Mouse (Mus musculus): ENCODE measurements around the gene Khdc1a. TPM values are rescaled to one million over a fixed set of nuclear protein-coding genes. Genes with fewer than 3 reads are reported as not detected.
"Not testable (repeated sequence)": the region's sequence is repeated elsewhere in the genome, so short reads cannot be mapped to it uniquely, and the experiment has no call there.

Khdc1a gene
- polyA plus RNA-seq, 1 experiment from 2014 or later, result not detected

DNA sequence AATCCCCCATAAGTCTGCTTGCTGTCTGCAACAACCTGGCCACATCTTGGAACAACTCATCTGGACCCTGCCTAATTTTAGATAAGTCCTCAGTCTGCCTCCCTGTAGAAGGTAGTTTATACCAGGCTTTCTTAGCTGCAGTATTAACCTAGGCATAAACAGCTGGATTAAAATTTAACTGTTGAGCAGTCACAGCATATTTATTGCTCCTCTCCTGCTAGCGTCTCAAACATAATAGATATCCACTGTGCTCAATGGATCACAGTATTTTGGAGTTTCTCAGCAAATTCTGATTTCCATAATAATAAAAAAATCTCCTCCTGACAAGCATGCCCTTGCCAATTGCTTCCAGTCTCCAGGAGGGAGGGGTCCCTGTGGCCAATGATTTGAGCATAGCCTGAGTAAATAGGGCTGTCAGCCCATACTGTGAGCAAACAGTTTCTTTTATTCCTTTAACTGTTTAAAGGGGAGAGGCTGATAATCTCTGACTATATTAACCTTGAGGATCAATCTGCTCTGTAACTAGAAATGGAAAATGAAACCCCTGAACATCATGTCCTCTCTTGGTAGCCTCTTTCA is 25.4 kb upstream of the Khdc1a start:
- Histone ChIP-seq H3K4me2 (no peak overlapping the region), H3K4me3 (no peak overlapping the region), H3K9me3 (replicated peaks) (0 out of 2 replicates have a peak, but pooled peaks cover 10% of the 10 kb centered on the region), H3K36me3 (no peaks in the 10 kb centered on the region), H3K27me3 (replicated peaks) (no peaks in the 10 kb centered on the region), H3K9ac (no peak overlapping the region), H3K4me1 (replicated peaks) (no peaks in the 10 kb centered on the region), H3K27ac (ENCODE audit: poor library complexity, severe bottlenecking) (no peak overlapping the region)
- no peak for ATAC-seq (ENCODE audit: insufficient number of reproducible peaks, low FRiP score)
- 80% methylated on average over 1 of the region's 1 CpGs for WGBS

DNA sequence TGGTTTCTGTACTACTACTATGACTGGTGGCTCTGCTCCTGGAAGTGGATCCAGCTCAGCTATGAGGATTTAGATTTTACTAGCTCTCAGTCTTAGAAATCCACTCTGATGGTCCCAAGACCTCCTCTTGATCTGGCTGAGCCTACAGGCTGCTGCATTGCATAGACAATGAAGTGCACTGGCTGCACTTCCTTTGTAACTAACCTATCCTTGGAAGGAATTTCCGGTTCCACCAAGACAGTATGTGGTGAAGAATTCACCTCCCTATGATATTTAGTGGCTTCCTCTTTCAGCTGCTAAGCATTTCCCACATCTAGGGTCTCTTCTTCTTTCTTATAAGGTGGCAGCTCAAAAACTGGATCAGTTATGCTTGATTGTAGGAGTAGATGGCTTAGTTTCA is 24.8 kb upstream of the Khdc1a start:
- 68% methylated on average over 1 of the region's 1 CpGs for WGBS
- ATAC-seq (ENCODE audit: insufficient number of reproducible peaks, low FRiP score), result no peak
- Histone ChIP-seq H3K27ac (ENCODE audit: poor library complexity, severe bottlenecking) (no peak overlapping the region), H3K27me3 (replicated peaks) (no peaks in the 10 kb centered on the region), H3K9ac (no peak overlapping the region), H3K4me1 (replicated peaks) (no peaks in the 10 kb centered on the region), H3K9me3 (replicated peaks) (0 out of 2 replicates have a peak, but pooled peaks cover 10% of the 10 kb centered on the region), H3K36me3 (no peaks in the 10 kb centered on the region), H3K4me2 (no peak overlapping the region), H3K4me3 (no peak overlapping the region)

DNA sequence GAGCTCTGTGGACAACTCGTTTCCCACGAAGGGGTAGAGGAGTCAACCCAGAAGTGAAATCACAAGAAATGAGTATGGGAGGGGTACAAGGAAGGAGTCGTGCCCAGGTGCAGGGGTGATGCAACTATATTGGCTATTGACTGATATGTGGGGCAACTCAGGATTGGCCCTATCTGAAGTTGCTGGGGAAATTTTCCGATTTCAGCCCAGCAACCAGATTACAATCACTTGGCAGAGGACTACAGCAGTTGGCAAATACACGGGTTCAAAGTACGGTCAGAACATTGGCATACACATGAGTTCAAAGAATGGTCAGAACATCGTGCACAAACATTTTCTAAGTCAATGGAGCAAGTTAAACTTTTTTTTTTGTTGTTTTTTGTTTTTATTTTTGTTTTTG is 22.7 kb upstream of the Khdc1a start:
- Histone ChIP-seq H3K4me3 (no peak overlapping the region), H3K4me1 (replicated peaks) (no peaks in the 10 kb centered on the region), H3K27ac (ENCODE audit: poor library complexity, severe bottlenecking) (no peak overlapping the region), H3K36me3 (no peaks in the 10 kb centered on the region), H3K9ac (no peak overlapping the region), H3K9me3 (replicated peaks) (0 out of 2 replicates have a peak, but pooled peaks cover 10% of the 10 kb centered on the region), H3K27me3 (replicated peaks) (no peaks in the 10 kb centered on the region), H3K4me2 (no peak overlapping the region)
- 85% methylated on average over 7 of the region's 7 CpGs for WGBS
- no peak for ATAC-seq (ENCODE audit: insufficient number of reproducible peaks, low FRiP score)

DNA sequence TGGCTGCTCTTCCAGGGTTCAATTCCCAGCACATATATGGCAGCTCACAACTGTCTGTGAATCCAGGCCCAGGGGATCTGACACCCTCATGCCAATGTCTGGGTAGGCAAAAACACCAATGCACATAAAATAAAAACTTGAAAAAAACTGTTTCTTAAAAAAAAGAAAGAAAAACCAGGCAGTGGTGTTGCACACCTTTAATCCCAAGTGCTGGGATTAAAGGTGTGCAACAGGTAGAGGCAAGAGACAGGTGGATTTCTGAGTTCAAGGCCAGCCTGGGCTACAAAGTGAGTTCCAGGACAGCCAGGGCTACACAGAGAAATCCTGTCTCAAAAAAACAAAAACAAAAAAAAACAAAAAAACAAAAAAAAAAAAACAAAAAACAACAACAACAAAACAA is 18.3 kb upstream of the Khdc1a start:
- not testable (repeated sequence) for H3K27me3 ChIP-seq (replicated peaks); ATAC-seq (ENCODE audit: insufficient number of reproducible peaks, low FRiP score)

DNA sequence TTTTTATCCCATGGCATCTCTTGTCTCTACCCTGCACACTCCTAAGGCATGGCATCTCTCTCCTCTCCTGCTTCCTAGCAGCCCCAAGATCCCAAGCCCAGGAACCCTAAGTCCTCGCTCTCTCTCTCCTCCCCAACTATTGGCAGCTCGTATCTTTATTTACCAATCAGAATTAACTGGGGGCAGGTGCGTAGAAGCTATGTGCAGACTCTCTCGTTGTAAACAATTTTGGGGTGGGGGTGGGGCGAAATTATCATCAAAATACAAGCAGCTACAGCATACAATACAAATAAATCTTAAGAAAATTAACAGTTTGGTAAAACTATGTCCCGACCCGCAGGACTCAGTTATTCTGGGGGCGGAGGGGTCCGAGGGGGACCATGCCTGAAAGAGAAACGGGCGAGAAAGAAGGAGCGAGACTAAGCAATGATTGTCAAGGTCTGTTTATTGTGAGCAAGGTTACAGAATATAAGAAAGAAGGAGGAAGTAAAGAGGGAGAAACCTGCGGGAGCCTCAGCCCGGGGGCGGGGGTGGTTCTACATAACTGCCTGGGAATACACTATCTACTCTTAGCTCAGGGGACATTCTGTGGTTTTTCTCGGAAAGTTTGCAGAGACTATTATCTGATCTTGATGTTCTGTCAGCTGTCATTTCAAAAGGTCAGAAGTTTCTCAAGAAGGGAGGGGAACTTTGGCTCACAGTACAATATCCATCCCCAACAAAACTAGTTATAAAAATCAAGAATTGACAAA is 16.0 kb upstream of the Khdc1a start:
- Histone ChIP-seq H3K36me3 (no peaks in the 10 kb centered on the region), H3K4me1 (replicated peaks) (no peaks in the 10 kb centered on the region), H3K9me3 (replicated peaks) (peaks cover 5% of the 10 kb centered on the region; the same call in 1 of the 2 replicates), H3K9ac (no peak overlapping the region), H3K27me3 (replicated peaks) (no peaks in the 10 kb centered on the region), H3K4me3 (no peak overlapping the region), H3K4me2 (no peak overlapping the region), H3K27ac (ENCODE audit: poor library complexity, severe bottlenecking) (no peak overlapping the region)
- 70% methylated on average over 16 of the region's 16 CpGs for WGBS
- no peak for ATAC-seq (ENCODE audit: insufficient number of reproducible peaks, low FRiP score)

More for the DNA sequence above, 18.3 kb upstream of the Khdc1a start:
- not testable (repeated sequence) for H3K36me3 ChIP-seq; H3K4me1 ChIP-seq (replicated peaks); H3K27ac ChIP-seq (ENCODE audit: poor library complexity, severe bottlenecking); H3K4me3 ChIP-seq; H3K9me3 ChIP-seq (replicated peaks); H3K9ac ChIP-seq; H3K4me2 ChIP-seq

DNA sequence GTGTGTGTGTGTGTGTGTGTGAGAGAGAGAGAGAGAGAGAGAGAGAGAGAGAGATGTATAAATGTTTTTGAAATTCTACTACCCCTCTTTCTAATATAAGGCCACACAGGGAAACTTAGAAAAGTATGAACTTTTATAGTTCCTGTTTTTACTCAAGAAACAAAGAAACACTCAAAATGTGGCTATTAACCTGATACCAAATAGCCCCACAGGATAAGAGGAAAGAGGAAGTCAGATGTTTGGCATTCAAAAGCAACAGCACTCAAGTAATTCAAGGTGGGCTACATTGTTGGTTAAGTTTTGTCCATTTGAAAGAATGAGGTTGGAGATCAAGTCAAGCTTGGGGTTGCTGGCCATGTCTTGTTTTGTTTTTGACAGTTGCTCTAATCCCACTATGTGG is 13.6 kb upstream of the Khdc1a start:
- Histone ChIP-seq H3K4me1 (replicated peaks) (no peaks in the 10 kb centered on the region), H3K36me3 (no peaks in the 10 kb centered on the region), H3K27me3 (replicated peaks) (no peaks in the 10 kb centered on the region), H3K4me2 (no peak overlapping the region), H3K9ac (no peak overlapping the region), H3K4me3 (no peak overlapping the region), H3K9me3 (replicated peaks) (peaks cover 5% of the 10 kb centered on the region; the same call in 1 of the 2 replicates), H3K27ac (ENCODE audit: poor library complexity, severe bottlenecking) (no peak overlapping the region)
- ATAC-seq (ENCODE audit: insufficient number of reproducible peaks, low FRiP score), result no peak

DNA sequence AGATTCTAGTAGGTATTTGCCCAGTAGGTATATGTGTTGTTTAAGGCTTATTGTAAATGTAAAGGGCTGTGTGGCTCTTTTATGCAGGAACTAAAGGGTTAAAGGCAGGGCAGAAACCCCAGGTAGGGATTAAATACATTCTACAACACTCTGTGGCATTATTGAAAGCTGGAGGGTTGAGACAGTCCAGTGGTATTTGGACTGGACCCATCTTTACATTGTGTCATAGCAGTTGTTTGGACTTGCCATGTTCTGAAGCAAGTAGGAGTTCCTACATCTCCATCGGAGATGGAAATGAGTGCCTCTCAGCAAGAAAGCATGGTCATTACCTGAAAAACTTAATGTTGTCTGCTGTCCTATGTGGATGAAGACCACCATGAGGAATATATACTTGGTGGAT is 8.7 kb upstream of the Khdc1a start:
- WGBS, result 91% methylated on average over 1 of the region's 1 CpGs
- ATAC-seq (ENCODE audit: insufficient number of reproducible peaks, low FRiP score), result no peak

DNA sequence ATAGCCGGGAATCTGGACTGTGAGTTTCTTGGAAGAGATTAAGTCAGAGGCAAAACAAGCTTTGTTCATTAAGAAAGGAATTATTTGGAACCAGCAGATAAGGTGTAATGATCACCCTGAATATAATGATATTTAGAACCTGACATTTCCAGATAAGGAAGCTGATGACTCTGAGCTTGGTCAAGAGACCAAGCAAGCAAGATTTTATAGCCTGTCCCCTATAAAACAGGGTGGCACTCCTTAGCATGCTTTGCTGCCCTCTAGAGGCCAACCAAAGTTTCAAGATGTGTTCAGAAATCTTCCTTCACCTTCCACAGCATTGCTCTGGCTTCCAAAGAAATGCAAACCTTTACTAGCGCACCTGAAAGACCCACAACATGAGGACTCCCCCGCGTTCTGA is 5.2 kb upstream of the Khdc1a start:
- Histone ChIP-seq H3K4me1 (replicated peaks) (no peaks in the 10 kb centered on the region), H3K27ac (ENCODE audit: poor library complexity, severe bottlenecking) (no peak overlapping the region), H3K27me3 (replicated peaks) (no peaks in the 10 kb centered on the region), H3K36me3 (no peaks in the 10 kb centered on the region), H3K4me3 (no peak overlapping the region), H3K9me3 (replicated peaks) (no peaks in the 10 kb centered on the region), H3K9ac (no peak overlapping the region), H3K4me2 (no peak overlapping the region)
- WGBS, result 57% methylated on average over 4 of the region's 4 CpGs
- ATAC-seq (ENCODE audit: insufficient number of reproducible peaks, low FRiP score), result no peak

More for the DNA sequence above, 8.7 kb upstream of the Khdc1a start:
- Histone ChIP-seq H3K4me3 (no peak overlapping the region), H3K27ac (ENCODE audit: poor library complexity, severe bottlenecking) (no peak overlapping the region), H3K4me1 (replicated peaks) (no peaks in the 10 kb centered on the region), H3K27me3 (replicated peaks) (no peaks in the 10 kb centered on the region), H3K36me3 (no peaks in the 10 kb centered on the region), H3K9me3 (replicated peaks) (peaks cover 5% of the 10 kb centered on the region; the same call in 1 of the 2 replicates), H3K4me2 (no peak overlapping the region), H3K9ac (no peak overlapping the region)

DNA sequence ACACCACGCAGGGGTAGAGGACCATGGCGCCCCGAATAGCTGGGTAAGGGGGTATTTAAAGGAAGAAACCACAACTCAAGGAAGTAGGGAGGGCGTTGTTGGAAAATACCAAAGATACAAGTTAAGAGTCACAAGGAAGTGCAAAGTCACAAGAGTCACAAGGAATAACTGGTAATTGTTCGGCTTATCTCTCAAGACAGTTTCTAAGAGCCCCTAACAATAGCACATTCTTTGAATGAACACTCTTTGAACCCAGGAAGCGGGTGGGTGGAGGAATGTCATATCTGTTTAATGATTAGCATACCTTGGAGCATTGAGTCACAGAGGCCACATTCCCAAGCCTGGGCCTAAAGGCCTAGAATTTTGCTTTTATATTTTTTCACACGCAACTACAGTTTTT is 4.7 kb upstream of the Khdc1a start:
- not testable (repeated sequence) for H3K27ac ChIP-seq (ENCODE audit: poor library complexity, severe bottlenecking); H3K9ac ChIP-seq; H3K4me3 ChIP-seq; ATAC-seq (ENCODE audit: insufficient number of reproducible peaks, low FRiP score); H3K36me3 ChIP-seq; H3K4me1 ChIP-seq (replicated peaks); H3K27me3 ChIP-seq (replicated peaks); H3K9me3 ChIP-seq (replicated peaks); H3K4me2 ChIP-seq
- 70% methylated on average over 7 of the region's 7 CpGs for WGBS

DNA sequence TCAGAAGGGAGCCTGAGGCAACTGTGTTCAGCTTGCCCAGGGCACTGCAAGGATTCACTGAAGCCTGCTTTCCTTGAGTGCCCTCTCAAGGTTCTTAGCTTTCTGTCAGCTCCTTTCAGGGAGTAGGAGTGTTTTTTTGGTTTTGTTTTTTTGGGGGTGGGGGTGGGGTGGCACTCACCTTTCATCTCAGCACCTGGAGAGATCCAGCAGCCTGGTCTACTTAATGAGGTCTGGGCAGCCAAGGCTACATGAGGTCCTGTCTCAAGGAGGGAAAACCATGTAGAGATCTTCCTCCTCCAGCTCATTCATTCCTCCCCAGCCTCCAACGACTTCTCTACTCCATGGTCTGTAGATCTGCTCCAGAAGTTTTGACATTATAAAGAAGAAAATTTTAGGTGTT is 18.6 kb downstream of the Khdc1a start, which contains the start of gene Khdc1c:
Khdc1c (plus strand) TSS at position 301 of the 400 bp plus-strand sequence.
- H3K27me3 ChIP-seq (replicated peaks); H3K27ac ChIP-seq (ENCODE audit: poor library complexity, severe bottlenecking); H3K9ac ChIP-seq; H3K9me3 ChIP-seq (replicated peaks); ATAC-seq (ENCODE audit: insufficient number of reproducible peaks, low FRiP score); H3K4me3 ChIP-seq; H3K4me1 ChIP-seq (replicated peaks); H3K36me3 ChIP-seq; H3K4me2 ChIP-seq: not testable (repeated sequence)
- 66% methylated on average over 1 of the region's 1 CpGs for WGBS

DNA sequence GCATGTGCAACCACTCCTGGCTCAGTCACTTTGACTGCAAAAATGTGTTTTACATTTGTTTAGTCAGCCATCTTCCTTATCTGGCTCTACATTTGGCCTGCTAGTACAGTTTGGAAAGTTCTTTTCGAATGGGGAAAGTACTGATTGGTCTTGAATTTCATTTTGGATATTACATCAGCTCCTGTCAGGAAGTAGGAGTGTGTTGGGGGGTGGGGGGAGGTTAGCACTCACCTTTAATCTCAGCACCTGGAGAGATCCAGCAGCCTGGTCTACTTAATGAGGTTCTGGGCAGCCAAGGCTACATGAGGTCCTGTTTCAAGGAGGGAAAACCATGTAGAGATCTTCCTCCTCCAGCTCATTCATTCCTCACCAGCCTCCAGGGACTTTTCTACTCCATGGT is 33.8 kb downstream of the Khdc1a start, which contains the start of gene Khdc1b:
Khdc1b (plus strand) TSS at position 301 of the 400 bp plus-strand sequence.
- Histone ChIP-seq H3K4me3 (no peak within 1 kb of the TSS), H3K9ac (no peak within 1 kb of the TSS), H3K27me3 (replicated peaks) (no peaks in the 10 kb centered on the region), H3K4me2 (no peak within 1 kb of the TSS), H3K4me1 (replicated peaks) (0 out of 2 replicates have a peak, but pooled peaks cover 5% of the 10 kb centered on the region), H3K9me3 (replicated peaks) (0 out of 2 replicates have a peak, but pooled peaks cover 2% of the 10 kb centered on the region), H3K36me3 (no peaks in the 10 kb centered on the region), H3K27ac (ENCODE audit: poor library complexity, severe bottlenecking) (no peak within 1 kb of the TSS)
- 79% methylated on average over 1 of the region's 1 CpGs for WGBS
- ATAC-seq (ENCODE audit: insufficient number of reproducible peaks, low FRiP score), result no peak

All from heart, embryonic 12.5 days (tissue).